Mouse (Mus musculus): ENCODE results near the gene Map3k20.
A peak's percentile ranks its signal among the peaks of the same experiment; 100 is the strongest.

Map3k20 gene

GRCm38 (mm10) chr2:72285256-72285887, at the start of gene Map3k20:
TSS of gene Map3k20 (plus strand) at chr2:72285637.
- peak; percentile 15 for DNase-seq (ENCODE audit: low spot score)

- no peak for DNase-seq (ENCODE audit: low spot score)
Observed at GRCm38 (mm10) chr2:72238421-72238820, 47.0 kb upstream of the Map3k20 start.

GRCm38 (mm10) chr2:72238925-72239324, 46.5 kb upstream of the Map3k20 start:
- DNase-seq (ENCODE audit: low spot score) = no peak

- DNase-seq (ENCODE audit: low spot score) = no peak
Observed at GRCm38 (mm10) chr2:72239456-72239855, 46.0 kb upstream of the Map3k20 start.

- DNase-seq (ENCODE audit: low spot score) = no peak
Observed at GRCm38 (mm10) chr2:72239993-72240392, 45.4 kb upstream of the Map3k20 start.

GRCm38 (mm10) chr2:72240691-72241090, 44.7 kb upstream of the Map3k20 start:
- DNase-seq (ENCODE audit: low spot score) = no peak

GRCm38 (mm10) chr2:72241714-72242472, 43.5 kb upstream of the Map3k20 start:
- DNase-seq (ENCODE audit: low spot score) = no peak

- no peak for DNase-seq (ENCODE audit: low spot score)
Observed at GRCm38 (mm10) chr2:72242910-72243675, 42.3 kb upstream of the Map3k20 start.

- DNase-seq (ENCODE audit: low spot score) = no peak
Observed at GRCm38 (mm10) chr2:72245631-72246030, 39.8 kb upstream of the Map3k20 start.

- DNase-seq (ENCODE audit: low spot score) = no peak
Observed at GRCm38 (mm10) chr2:72246376-72246775, 39.1 kb upstream of the Map3k20 start.

GRCm38 (mm10) chr2:72247819-72248218, 37.6 kb upstream of the Map3k20 start:
- DNase-seq (ENCODE audit: low spot score) = no peak

- peak; percentile 46 for DNase-seq (ENCODE audit: low spot score)
Observed at GRCm38 (mm10) chr2:72252510-72253505, 32.6 kb upstream of the Map3k20 start.

- DNase-seq (ENCODE audit: low spot score) = no peak
Observed at GRCm38 (mm10) chr2:72253882-72254281, 31.6 kb upstream of the Map3k20 start.

- no peak for DNase-seq (ENCODE audit: low spot score)
Observed at GRCm38 (mm10) chr2:72254813-72255582, 30.4 kb upstream of the Map3k20 start.

- DNase-seq (ENCODE audit: low spot score) = no peak
Observed at GRCm38 (mm10) chr2:72260704-72261103, 24.7 kb upstream of the Map3k20 start.

GRCm38 (mm10) chr2:72262814-72263480, 22.5 kb upstream of the Map3k20 start:
- DNase-seq (ENCODE audit: low spot score) = no peak

- DNase-seq (ENCODE audit: low spot score) = no peak
Observed at GRCm38 (mm10) chr2:72267390-72267789, 18.0 kb upstream of the Map3k20 start.

GRCm38 (mm10) chr2:72269651-72270341, 15.6 kb upstream of the Map3k20 start:
- no peak for DNase-seq (ENCODE audit: low spot score)

GRCm38 (mm10) chr2:72278247-72278873, 7.1 kb upstream of the Map3k20 start:
- no peak for DNase-seq (ENCODE audit: low spot score)
